Mouse (Mus musculus) kidney, embryonic 14.5 days (tissue): ENCODE measurements around the gene Mllt1. TPM values are rescaled to one million over a fixed set of nuclear protein-coding genes. Genes with fewer than 3 reads are reported as not detected.

ENCODE experiments used
- ATAC-seq: fragments of 200-750 bp; cut with Nextera tagmentation; 2 replicates; pipeline ENCODE4 v1.8.0; 2017; ENCODE audit warnings: moderate number of reproducible peaks, mild to moderate bottlenecking, moderate TSS enrichment, moderate library complexity; ENCODE audit not compliant: low FRiP score, low TSS enrichment
- H3K27ac ChIP-seq: fragments of 300-500 bp; sonication (generic); 2 replicates; pipeline ENCODE4 v1.5.1; 2014; ENCODE audit warnings: low read depth, mild to moderate bottlenecking, low read length, moderate library complexity, mixed read lengths
- H3K27me3 ChIP-seq: fragments of 300-500 bp; sonication (generic); 2 replicates; pipeline ENCODE4 v1.6.1; 2014; ENCODE audit warnings: mild to moderate bottlenecking, low read length; ENCODE audit not compliant: control insufficient read depth, insufficient read depth
- H3K36me3 ChIP-seq: fragments of 300-500 bp; sonication (generic); 2 replicates; pipeline ENCODE4 v1.6.1; 2014; ENCODE audit warnings: low read length, mixed read lengths; ENCODE audit not compliant: control insufficient read depth, insufficient read depth
- H3K4me1 ChIP-seq: fragments of 300-500 bp; sonication (generic); 2 replicates; pipeline ENCODE4 v1.6.1; 2014; ENCODE audit warnings: low read length, mixed read lengths; ENCODE audit not compliant: control insufficient read depth, insufficient read depth
- H3K4me2 ChIP-seq: fragments of 300-500 bp; sonication (generic); replicated peaks from 2 replicates; pipeline ENCODE4 v1.6.1; 2014; ENCODE audit warnings: low read depth, mild to moderate bottlenecking, low read length
- H3K4me3 ChIP-seq: fragments of 300-500 bp; sonication (generic); 2 replicates; pipeline ENCODE4 v1.5.1; 2014; ENCODE audit warnings: mild to moderate bottlenecking, low read length
- H3K9ac ChIP-seq: fragments of 300-500 bp; sonication (generic); 2 replicates; pipeline ENCODE4 v1.6.1; 2014; ENCODE audit warnings: low read depth, mild to moderate bottlenecking, low read length, moderate library complexity
- H3K9me3 ChIP-seq: fragments of 300-500 bp; sonication (generic); 2 replicates; pipeline ENCODE4 v1.6.1; 2016; ENCODE audit warnings: low read length; ENCODE audit not compliant: control insufficient read depth
- WGBS: fragments of 180-500 bp; shearing (Covaris S2); extraction: QIAGEN DNeasy Blood & Tissue Kit; methylation state at CpG from one replicate; pipeline ENCODE4 v1.1.7; 2014; 5-methylcytosine and 5-hydroxymethylcytosine counted together
- polyA plus RNA-seq: library from polyadenylated mRNA; unstranded; fragments of >200 nt; fragmentation: Nextera tagmentation; extraction: Ambion mirVana; gene quantifications from 2 replicates; pipeline ENCODE4 v1.2.1, GENCODE M21; 2014

Mllt1 gene
- polyA plus RNA-seq: 35.5 and 35.8 TPM in 2 replicates

- Histone ChIP-seq H3K4me2 (peak within 1 kb of the TSS; percentile 90), H3K4me3 (peak within 1 kb of the TSS; percentile 96), H3K9me3 (no peaks in the 10 kb centered on the region), H3K4me1 (peaks cover 17% of the 10 kb centered on the region), H3K9ac (peak within 1 kb of the TSS; percentile 95), H3K36me3 (no peaks in the 10 kb centered on the region), H3K27me3 (no peaks in the 10 kb centered on the region), H3K27ac (peak within 1 kb of the TSS; percentile 62; the same call in 1 of the 2 replicates)
- 2% methylated on average over 69 of the region's 76 CpGs for WGBS
- ATAC-seq: peak; percentile 98
Measured at GRCm38 (mm10) chr17:56935363-56936131, at the start of gene Mllt1. Gene Mllt1, minus strand, starts transcription at chr17:56935415.

- no peak for ATAC-seq
- Histone ChIP-seq H3K9me3 (no peaks in the 10 kb centered on the region), H3K27me3 (no peaks in the 10 kb centered on the region), H3K4me2 (no peak overlapping the region), H3K4me1 (no peaks in the 10 kb centered on the region), H3K9ac (no peak overlapping the region), H3K36me3 (no peaks in the 10 kb centered on the region), H3K27ac (no peak overlapping the region), H3K4me3 (no peak overlapping the region)
- WGBS: 76% methylated on average over 9 of the region's 9 CpGs
Measured at GRCm38 (mm10) chr17:56984886-56985285, 49.7 kb upstream of the Mllt1 start.

GRCm38 (mm10) chr17:56982013-56982412 is 46.8 kb upstream of the Mllt1 start, which contains the start of gene Acer1:
Gene Acer1, minus strand, starts transcription at chr17:56982126.
- Histone ChIP-seq H3K4me2 (no peak within 1 kb of the TSS), H3K27ac (no peak within 1 kb of the TSS), H3K4me3 (no peak within 1 kb of the TSS), H3K9me3 (no peaks in the 10 kb centered on the region), H3K36me3 (no peaks in the 10 kb centered on the region), H3K4me1 (no peaks in the 10 kb centered on the region), H3K9ac (no peak within 1 kb of the TSS), H3K27me3 (no peaks in the 10 kb centered on the region)
- ATAC-seq: no peak
- 92% methylated on average over 5 of the region's 5 CpGs for WGBS

- ATAC-seq: no peak
- Histone ChIP-seq H3K36me3 (no peaks in the 10 kb centered on the region), H3K4me3 (no peak overlapping the region), H3K4me2 (no peak overlapping the region), H3K27ac (no peak overlapping the region), H3K9me3 (no peaks in the 10 kb centered on the region), H3K4me1 (no peaks in the 10 kb centered on the region), H3K27me3 (no peaks in the 10 kb centered on the region), H3K9ac (no peak overlapping the region)
- 69% methylated on average over 7 of the region's 7 CpGs for WGBS
Measured at GRCm38 (mm10) chr17:56981049-56981448, 45.8 kb upstream of the Mllt1 start.

- Histone ChIP-seq H3K9me3 (no peaks in the 10 kb centered on the region), H3K4me3 (no peak overlapping the region), H3K27ac (no peak overlapping the region), H3K9ac (no peak overlapping the region), H3K4me1 (no peaks in the 10 kb centered on the region), H3K36me3 (no peaks in the 10 kb centered on the region), H3K4me2 (no peak overlapping the region), H3K27me3 (no peaks in the 10 kb centered on the region)
- no peak for ATAC-seq
- 15% methylated on average over 7 of the region's 8 CpGs for WGBS
Measured at GRCm38 (mm10) chr17:56979524-56979923, 44.3 kb upstream of the Mllt1 start.

- H3K27me3 ChIP-seq: no peaks in the 10 kb centered on the region
- H3K4me1 ChIP-seq: no peaks in the 10 kb centered on the region
- no peaks in the 10 kb centered on the region for H3K36me3 ChIP-seq
- H3K4me2 ChIP-seq: no peak overlapping the region
- H3K4me3 ChIP-seq: no peak overlapping the region
- 78% methylated on average over 8 of the region's 8 CpGs for WGBS
- no peak overlapping the region for H3K9ac ChIP-seq
- ATAC-seq: no peak
- no peak overlapping the region for H3K27ac ChIP-seq
- H3K9me3 ChIP-seq: no peaks in the 10 kb centered on the region
Measured at GRCm38 (mm10) chr17:56976531-56977390, 41.5 kb upstream of the Mllt1 start.

- no peak overlapping the region for H3K4me3 ChIP-seq
- no peak overlapping the region for H3K27ac ChIP-seq
- no peaks in the 10 kb centered on the region for H3K4me1 ChIP-seq
- ATAC-seq: no peak
- no peaks in the 10 kb centered on the region for H3K9me3 ChIP-seq
- no peaks in the 10 kb centered on the region for H3K36me3 ChIP-seq
- H3K4me2 ChIP-seq: no peak overlapping the region
- no peak overlapping the region for H3K9ac ChIP-seq
- H3K27me3 ChIP-seq: no peaks in the 10 kb centered on the region
- 75% methylated on average over 3 of the region's 3 CpGs for WGBS
Measured at GRCm38 (mm10) chr17:56975391-56975790, 40.2 kb upstream of the Mllt1 start.

GRCm38 (mm10) chr17:56974708-56975240 is 39.6 kb upstream of the Mllt1 start:
- Histone ChIP-seq H3K27ac (no peak overlapping the region), H3K36me3 (no peaks in the 10 kb centered on the region), H3K4me2 (no peak overlapping the region), H3K9ac (no peak overlapping the region), H3K4me3 (no peak overlapping the region), H3K9me3 (no peaks in the 10 kb centered on the region), H3K4me1 (no peaks in the 10 kb centered on the region), H3K27me3 (no peaks in the 10 kb centered on the region)
- WGBS: 75% methylated on average over 5 of the region's 5 CpGs
- ATAC-seq: no peak
